Mouse (Mus musculus): ENCODE measurements at regions not wholly inside any gene's neighbourhood (a gene's known extent, or its start where the extent isn't known, plus 50 kb on each side); places are given as distances from the start of the nearest gene placed in this dataset.

DNA sequence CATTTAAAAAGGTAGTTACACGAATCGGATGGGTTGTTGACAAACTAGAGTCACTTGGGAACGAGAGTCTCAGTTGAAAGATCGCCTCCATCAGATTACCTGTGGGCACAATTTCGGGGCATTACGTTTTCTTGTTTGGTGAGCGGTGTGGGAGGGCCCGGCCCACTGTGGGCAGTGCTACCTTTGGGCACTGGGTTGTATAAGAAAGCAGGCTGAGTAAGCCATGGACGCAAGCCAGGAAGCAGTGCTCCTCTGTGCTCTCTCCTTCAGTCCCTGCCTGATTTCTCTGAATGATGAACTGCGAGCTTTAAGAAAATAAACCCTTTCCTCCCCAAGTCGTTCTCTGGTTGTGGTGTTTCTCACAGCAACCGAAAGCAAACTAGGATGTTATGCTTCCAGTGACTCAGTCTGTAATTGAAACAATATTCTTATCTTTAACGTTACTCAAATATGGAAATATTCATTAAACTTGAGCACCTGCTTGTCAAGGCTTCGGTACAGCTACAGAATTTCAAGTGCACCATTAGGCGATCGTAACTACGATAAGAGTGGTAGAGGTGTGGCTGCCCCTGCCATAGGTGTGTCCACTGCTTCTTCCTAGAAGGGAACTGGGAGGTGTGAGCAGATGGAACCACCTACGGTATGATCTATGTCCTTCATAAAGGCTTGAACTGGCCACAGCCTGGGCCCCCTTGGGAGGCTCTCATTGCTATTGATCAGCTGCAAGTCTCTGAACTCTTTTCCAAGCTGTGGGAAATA is 119.2 kb upstream of the Tsc22d1 start:
- DNase-seq (ENCODE audit: low spot score in 2 of 2) = no peak

DNA sequence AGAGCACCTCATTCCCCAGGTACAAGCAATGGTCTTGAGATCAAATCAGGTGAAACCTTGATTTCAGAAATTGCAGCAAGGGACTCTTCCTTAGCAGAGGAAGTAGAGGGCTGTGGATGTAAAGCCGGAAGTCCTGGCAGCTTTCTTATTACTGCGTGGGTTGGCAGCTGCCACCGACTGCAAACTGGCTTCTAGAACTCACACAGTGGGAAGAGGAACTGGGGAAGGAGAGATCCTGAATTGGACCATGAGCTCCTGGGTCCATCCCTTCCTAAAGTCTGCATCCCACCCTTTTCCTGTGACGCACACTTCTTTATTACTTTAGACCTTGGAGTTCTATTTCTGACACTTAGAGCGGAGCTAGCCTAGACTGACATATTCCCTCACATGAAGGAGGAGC is 116.9 kb upstream of the Tsc22d1 start:
- DNase-seq (ENCODE audit: low spot score in 2 of 2) = no peak

DNA sequence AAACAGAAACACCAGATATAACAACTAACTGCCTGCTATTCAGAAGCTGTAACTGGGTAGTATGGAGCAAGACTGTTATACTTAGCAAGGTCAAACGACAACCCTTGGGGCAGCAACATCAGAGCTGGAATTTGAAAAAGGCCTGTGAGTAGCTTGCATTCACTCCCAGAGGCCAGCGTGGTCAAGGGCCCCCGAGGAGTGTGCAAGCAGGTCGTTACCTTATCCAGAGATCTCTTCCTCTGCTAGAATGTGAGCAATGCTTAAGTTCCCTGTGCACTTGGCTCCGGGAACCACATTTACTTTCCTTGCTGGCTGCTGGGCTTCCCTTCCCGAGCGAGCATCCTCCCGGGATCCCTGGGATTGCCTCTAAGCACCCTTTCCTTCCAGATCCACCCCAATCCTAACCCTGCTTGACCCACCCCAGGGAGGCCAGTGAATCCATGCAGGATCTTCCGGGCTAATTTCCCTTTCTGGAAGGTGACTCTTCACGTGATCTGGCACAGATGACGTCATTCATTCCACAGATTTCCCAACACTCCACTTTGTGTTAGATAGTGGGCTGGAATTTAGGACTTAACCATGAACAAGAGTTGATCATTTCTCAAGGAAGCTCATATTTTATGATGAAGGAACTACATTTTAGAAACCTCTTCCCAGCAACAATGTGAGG is 112.3 kb upstream of the Tsc22d1 start:
- DNase-seq (ENCODE audit: low spot score in 2 of 2) = no peak

DNA sequence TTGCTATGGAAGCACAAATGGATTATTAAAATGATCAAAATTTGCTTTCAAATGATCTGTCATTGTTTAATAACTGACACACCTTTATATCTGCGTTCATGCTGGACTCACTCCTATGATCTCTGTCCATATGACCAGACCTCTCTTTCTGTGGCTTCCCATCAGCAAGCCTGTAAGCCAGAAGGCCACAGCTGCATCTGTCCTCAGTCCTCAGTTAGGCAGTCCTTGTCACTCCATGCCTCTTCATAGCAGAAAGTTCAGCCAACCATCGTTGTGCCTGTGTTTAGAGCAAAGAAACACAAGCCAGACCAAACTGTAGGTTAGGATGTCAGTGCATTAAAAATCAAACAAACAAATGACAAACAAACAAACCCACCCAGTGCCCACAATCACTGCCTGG is 107.2 kb upstream of the Tsc22d1 start:
- DNase-seq (ENCODE audit: low spot score in 2 of 2) = no peak

DNA sequence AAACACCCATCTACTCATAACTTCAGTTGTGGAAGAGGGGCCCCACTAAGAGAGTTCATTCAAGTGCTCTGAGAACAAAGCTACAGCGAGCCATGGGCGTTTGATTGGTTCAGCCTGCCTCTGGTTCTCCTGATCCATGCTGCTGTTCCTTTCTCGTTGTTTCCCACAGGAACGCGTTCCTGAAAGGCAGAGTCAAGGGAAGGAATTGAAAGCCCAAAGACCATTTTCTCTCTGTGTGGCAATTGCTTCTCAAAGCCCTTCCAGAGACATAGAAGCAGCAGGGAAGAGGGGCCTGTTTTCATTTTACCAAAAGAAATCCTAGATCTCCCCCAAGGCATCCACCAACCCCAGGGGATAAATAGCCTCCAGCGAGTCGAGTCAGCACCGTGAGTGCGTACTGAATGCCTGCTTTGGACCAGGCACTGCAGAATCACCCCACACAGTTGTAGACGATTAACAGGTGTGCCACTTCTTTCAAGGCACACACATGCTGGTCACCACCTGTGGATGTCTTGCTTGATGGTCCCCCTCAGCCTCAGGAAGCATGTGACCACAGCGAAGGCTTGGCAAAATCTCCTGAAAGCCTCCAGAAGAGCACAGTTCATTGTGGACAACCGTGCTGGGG is 106.5 kb upstream of the Tsc22d1 start:
- DNase-seq (ENCODE audit: low spot score in 2 of 2) = no peak

DNA sequence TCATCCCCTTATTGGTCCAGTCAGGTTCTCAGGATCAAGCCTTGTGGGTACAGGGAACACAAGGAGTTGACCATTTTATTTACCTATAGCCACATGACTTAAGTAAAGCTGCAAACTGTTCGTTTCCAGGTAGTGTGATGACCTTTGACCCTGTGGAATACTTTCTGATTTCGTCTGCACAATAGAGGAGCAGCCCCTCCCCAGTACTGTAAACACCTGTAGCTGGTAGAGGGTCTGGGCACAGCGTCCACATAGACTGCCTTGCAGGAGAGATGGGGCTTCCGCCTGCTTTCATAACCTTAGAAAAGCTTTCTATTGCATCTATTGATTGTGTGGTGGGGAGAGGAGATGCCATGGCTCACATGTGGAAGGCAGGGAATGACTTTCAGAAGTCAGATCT is 105.2 kb upstream of the Tsc22d1 start:
- DNase-seq (ENCODE audit: low spot score in 2 of 2) = no peak

DNA sequence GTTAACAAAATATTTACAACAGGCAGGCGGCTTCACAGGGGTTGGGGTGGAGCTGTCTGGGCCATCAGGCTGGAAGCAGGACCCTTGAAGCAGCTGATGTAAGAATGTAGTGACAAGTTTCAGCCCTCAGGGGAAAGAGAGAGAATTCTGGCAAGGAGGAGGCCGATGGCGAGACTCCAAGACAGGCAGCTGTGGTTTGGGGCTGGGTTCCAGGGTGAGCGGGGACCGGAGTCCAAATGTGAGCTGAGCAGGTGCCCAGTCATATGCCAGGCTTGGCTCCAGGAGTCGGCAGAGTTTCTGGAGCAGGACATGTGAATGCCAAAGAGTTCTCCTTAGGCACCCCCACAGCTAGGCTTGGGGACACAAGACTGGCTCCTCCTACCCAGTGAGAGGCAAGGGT is 104.5 kb upstream of the Tsc22d1 start:
- DNase-seq (ENCODE audit: low spot score in 2 of 2) = peak; percentile 5 to 62

DNA sequence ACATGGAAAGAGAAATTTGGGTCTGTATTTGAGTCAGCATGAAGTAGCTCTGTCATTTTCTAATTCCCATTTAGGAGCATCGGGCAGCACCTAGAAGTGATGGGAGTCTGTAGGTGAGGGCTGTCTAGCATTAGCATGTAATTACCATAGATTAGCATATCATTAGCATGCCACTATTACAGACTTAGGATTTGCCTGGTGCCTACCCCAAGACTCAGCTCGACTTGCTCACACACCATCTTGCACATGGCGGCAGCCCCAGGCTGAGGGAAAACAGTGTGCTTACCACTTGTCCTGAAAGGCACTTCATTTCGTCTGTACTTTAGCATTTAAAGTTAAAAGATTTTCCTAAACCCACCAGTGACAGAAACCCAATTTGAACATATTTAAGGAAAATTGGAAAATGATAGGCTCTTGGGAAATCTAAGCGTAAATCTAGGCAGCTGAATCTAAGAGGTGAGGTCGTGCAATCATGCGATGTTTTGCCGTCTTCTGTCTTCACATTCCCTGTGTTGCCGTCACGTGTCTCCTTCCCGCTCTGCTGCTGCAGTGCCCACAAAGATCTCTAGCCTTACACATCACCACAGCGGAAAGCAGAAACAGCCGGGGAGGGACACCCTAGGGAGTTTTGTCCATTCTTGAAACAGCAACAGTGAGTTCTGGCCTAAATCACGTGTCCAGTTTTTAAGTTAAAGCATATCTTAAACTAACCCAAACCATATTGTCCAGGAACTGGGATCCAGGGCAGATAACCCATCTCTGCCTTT is 101.2 kb upstream of the Tsc22d1 start:
- no peak for DNase-seq (ENCODE audit: low spot score in 2 of 2)

DNA sequence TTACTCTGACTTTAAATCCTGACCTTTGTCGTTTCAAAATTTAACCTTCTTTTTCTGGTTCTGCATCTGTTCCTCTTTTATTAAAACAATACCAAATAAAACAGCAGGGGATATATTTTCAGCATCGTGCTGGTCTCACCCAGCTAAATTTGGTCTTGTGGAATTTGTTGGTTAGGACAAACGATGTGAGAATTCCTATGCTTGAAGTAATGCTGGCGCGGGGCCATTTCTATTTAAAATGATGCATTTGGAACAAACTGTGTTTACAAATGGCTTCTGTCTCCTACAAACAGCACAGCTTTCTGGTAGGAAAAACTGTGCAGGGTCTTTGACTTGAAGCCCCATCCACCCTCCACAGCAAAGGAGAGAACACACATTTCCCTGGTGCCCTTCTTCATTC is 96.3 kb upstream of the Tsc22d1 start:
- DNase-seq (ENCODE audit: low spot score in 2 of 2) = no peak

DNA sequence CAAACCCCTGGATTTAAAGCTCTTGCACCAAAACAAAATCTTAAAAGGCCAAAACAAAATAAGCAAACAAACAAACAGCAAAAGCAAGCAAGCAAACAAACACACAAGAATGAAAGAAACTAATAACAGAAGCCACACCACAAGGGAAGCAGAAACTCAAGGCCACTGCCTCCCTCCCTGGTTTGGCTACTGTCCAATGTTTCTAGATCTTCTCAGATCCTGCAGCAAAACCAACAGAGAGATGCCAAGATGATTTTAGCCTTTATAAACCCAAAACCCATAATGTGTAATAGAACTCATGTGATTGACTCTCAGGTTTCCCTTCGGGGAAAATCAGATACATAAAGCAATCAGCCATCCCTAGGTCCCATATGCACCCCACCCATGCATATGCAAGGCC is 90.5 kb upstream of the Tsc22d1 start:
- DNase-seq (ENCODE audit: low spot score in 2 of 2) = no peak

DNA sequence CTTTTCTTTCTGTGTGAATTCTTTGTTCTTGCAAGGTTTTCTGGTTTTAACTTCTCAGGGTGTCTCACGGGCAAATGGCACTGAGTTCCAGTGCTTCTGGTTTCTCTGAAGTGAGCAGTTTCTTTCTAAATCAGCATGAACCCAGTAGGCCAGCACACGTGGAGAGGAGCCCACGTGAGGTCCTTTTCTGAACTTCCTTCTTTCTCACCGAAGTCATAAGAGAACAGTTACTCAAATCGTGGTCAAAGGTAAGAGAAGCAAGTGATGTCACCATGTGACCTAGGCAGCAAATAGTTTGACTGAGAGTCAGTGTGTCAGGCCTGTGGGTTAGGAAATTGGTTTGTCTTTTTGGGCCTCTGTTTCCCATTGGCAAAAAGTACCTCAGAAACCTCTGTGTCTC is 84.8 kb upstream of the Tsc22d1 start:
- DNase-seq (ENCODE audit: low spot score in 2 of 2) = no peak

DNA sequence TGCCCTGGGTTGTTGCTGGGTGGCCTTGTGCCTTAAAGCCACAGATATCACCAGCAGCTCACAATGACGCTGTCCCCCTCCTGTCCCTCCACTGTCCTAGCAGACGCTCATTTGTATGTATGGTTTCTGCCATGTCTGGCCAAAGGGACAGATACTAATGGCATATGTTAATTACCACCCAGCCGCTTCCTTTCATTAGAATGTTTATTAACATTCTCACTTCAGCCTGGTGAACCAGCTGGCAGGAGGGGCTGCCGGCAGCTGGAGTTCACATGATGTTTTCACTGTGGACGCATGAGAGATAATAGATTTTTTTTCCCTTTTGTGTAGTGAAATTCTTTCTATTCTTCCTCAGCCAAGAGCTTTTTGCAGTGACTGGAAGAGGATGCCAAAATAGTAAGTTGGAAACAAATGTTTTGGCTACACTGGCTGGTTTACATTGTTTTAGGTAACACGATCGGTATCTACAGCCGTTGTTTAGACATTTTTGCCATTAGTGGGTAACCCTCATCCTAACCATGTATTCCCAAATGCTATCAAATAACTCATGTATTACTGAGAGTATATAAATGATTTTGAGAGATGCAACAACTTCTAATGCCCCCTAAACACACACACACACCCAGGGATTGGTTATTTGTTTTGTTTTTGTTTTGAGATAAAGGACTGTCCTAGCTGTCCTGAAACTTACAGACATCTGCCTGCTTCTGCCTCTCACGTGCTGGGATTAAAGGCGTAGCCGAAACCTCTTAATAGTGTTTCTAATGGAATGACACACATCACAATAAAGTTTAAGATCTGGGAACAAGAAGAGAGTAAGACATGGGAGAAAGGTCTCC is 83.0 kb upstream of the Tsc22d1 start:
- DNase-seq (ENCODE audit: low spot score in 2 of 2) = no peak

DNA sequence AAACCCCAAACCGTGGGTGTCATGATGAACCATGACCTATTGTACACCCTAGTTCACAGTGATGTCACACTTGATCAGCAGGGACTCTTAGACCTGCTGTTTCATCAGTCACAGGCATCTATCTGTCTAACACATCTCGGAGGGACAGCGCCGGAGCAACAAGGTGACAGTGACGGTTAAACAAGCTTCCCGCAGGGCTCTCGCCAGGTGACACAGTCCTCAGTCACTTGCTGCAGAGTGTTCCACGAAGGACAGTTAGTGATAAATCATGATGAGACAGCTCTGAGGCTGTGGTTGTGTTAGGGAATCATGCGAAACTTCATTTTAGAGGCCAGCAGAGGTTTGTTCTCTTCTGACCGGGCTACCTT is 82.4 kb upstream of the Tsc22d1 start:
- no peak for DNase-seq (ENCODE audit: low spot score in 2 of 2)

DNA sequence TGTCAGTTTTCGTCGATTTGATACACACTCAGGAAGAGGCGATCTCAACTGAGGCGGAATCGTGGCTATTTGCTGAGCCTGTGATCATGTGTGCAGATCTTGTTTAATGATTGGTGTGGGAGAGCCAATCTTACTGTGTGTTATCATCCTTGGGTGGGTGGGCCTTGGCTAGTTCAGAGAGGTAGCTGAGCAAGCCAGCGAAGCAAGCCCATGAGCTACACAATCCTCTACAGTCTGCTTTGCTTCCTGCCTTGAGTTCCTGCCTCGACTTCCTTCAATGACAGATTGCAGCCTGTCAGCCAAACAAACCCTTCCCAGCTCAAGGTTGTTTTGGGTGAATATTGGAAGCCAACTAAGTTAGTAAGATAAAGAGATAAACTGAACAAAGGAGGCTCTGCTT is 74.0 kb upstream of the Tsc22d1 start:
- DNase-seq (ENCODE audit: low spot score in 2 of 2) = no peak

DNA sequence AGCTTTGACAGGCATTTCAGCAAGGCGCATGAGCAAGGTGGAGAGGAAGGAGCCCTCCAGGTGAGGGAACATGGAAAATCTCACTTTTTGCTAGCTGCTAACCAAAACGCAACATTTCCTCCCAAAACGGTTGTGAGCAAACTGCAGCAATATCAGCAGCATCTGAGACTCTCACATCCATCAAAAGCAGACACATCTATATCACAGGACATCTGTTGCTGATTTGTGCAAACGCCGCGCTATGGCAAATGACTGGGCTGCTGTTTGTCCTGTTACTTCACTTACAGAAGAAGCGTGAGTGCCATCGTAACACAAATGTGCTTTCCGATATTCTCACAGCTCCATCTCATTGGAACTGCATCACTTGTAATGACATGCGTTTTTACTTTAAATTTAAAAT is 73.5 kb upstream of the Tsc22d1 start:
- no peak for DNase-seq (ENCODE audit: low spot score in 2 of 2)

DNA sequence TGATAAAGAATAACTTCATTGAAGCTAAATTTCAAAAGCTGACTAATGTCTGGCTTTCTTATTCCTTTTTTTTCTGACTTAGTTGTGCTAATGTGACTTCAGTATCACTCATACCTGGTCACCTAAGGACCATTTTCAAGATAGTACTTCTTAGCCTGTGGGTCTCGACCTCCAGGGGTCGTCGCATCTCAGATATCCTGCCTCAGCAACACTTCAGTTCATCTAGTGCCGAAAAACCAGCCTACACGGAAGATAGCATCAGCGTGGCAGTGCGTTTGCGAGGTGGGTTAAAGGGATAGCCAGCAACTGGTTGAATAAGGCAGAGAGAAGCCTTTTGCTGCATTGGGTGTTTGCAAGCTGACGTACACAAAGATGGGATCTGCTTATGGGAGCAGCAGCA is 62.9 kb upstream of the Tsc22d1 start:
- no peak for DNase-seq (ENCODE audit: low spot score in 2 of 2)

DNA sequence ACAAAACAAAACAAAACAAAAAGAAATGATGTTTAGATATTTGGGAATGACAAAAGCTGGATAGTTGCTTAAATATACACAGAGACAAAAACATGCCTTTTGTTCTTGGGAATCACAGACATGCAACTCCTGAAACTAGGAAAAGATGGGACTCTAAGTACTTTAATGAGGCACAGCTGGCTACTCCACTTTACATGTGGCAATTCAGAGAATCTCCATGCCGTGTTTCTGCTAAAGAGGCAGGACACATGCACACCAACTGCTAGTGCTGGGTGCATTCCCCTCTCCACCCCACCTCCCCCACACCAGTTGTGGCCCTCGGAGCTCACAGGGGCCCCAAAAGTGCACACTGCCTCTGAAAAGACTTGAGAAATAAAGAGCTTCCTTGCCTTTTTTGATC is 58.6 kb upstream of the Tsc22d1 start:
- DNase-seq (ENCODE audit: low spot score in 2 of 2) = no peak

DNA sequence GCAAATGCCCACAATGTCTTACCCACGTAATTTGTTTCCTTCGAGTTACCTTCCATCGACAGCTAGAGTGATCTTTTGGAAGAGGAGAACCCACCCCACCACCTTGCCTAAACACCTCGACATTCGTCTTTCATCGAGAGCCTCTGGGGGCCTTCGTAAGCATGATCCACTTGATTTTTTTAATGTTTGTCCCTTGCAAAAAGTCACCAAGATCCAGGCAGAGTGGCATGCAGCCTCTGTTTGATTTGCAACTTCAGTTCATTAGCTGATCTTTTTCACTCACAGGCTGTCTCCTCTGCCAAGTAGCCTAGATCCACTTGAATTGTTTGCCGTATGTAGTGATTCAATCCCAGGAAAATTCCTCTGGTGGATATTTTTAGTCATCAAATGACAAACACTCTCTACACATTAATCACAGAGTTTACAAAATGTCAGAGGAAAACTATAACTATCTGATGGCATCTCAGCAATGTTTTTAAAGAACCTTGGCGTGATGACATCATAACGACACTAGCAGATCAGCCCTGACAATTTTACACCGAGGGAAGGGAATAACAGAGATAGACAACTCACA is 54.8 kb upstream of the Tsc22d1 start:
- no peak for DNase-seq (ENCODE audit: low spot score in 2 of 2)

DNA sequence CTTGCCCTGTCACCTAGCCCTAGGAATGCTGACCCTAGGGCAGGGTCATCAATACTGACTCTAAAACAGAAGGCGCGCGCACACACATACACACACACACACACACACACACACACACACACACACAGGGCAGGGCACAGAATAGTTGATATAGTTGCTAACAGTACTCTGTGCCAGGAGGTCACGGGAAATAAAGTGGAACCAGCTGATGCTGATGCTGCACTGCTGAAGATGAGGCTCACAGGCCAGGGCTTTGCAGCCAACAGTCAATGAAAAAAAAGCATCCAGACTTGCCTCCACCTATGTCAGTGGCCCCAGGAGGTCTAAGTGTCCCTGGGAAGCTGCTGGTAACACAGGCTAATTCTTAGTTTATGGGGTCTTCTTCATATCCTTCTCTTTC is 50.7 kb upstream of the Tsc22d1 start:
- no peak for DNase-seq (ENCODE audit: low spot score in 2 of 2)
